Mouse (Mus musculus) liver, embryonic 14 days (tissue): Measurements from ENCODE around the gene 2200002J24Rik. TPM values are rescaled to one million over a fixed set of nuclear protein-coding genes. Genes with fewer than 3 reads are reported as not detected.

Source experiments
- polyA plus RNA-seq: library from polyadenylated mRNA; depleted of rRNA; stranded (reverse); fragments of >200 nt; gene quantifications from 2 replicates; pipeline ENCODE4 v1.2.3, GENCODE M21; 2012; rRNA removed

Gene 2200002J24Rik
- 0.09 and 0.21 TPM in 2 replicates for polyA plus RNA-seq

DNA sequence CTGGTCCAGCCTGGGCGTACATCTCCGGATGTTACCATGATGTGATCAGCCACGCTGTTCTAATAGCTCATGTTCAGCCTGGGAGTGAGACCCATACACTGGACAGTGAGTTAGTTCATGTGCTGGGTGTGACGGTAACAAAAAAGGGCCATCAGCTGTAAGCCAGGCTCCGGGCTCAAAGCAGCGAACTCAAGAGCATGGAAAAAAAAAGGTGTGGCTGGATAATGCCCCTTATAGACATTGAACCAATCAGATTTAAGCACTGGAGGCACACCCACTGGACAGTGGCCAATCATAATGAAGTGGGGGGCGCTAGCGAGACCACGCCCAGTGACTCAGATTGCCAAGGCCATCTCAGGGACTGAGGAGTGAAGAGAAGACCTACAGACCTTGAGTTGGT is at the start of gene 2200002J24Rik:
TSS of gene 2200002J24Rik (plus strand) at position 338 of the 400 bp plus-strand sequence.

DNA sequence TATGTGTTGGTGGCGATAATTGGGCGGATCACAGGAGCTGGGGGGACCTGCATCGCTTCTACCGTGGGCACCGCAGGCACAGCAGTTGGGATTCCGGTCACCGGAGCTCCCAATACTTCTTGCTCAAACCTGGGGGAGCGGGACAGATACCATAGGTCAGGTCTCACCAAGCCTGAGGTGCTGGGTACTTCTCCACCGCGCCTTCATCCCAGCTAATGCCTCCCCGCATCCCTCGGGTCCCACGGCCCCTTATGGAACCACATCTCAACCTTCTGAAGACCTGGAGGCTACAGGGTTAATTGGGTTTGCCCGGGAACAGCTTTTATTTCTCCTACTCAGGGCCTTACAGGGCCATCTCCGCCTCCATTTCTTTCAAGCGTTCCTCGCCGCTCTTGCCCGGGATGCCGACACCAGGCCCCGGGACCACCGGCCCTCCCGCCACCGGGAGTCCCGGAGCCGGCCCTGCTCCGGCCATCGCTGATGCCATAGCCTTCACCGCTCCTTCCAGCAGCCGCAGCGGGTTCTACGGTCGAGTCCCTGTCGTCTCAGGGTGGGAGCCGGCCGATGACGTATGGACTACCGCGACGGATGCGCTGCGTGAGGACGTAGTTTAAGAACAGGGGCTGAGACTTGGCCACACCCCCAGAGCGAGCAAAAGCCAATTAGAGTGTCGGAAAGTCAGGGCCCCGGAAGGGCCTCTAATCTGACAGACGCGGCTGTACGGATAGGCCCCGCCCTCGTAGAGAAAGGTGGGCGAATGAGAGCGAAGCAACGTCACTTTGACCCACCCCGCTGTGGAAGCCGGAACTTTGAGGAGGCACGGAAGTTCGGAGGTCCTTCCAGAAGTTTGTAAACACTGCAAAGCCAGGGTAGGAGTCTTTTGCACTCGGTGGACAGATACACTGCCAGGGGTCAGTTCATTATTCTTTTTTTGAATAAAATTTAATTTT is 48.9 kb upstream of the 2200002J24Rik start, which contains the start of gene Rbm42:
TSS of gene Rbm42 (minus strand) at position 727 of the 950 bp plus-strand sequence.

DNA sequence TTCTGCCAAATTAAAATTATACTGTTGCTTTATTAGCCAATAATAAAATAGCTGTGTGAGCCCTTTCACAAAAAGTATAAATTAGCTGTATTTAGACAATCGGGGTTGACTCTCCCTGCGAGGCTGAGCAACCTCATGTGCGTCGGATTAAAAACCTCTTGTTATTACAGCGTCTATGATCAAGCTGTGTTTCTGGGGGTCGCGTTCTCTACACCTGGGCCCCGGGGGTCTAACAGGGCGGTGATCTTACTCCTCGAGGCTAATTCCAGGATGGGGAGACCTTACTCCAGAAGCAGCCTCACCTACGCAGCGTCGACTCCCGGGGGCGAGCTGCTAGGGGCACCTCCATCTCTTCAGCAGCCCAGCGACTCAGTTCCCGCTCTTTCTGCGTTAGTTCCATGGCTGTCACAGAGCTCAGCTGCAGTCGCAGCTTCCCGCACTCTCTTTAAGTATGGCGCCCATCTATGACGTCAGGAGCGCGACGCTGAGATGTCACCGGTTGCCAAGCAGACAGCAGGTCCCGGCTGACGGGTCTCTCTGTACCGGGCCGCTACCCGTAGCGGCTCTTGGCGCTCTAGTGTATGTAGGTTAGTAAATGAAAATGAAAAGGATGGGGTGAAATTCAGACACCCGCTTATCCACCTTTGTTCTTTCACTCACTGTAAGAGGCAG is 34.1 kb upstream of the 2200002J24Rik start, which contains the start of gene Haus5:
TSS of gene Haus5 (minus strand) at position 466 of the 672 bp plus-strand sequence.

DNA sequence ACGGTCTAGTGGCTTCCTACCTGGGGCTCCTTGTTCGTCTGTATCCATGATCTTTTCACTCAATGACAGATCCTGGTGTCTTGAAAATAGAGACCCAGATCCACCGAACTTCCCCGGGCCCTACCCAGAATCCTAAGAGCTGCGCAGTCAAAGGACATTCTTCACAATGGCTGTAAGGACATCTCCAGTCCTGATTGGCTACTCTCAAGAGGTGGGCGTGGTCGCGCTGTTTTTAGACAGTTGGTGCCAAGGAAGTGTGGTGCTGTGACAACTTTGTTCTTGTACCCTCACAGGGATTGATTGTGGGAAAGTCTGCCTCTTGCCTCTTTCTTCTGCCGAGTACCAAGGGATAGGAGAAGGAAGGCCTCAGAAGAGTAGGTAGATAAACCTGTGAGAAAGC is 27.2 kb upstream of the 2200002J24Rik start, which contains the start of gene Pmis2:
TSS of gene Pmis2 (minus strand) at position 126 of the 400 bp plus-strand sequence.

DNA sequence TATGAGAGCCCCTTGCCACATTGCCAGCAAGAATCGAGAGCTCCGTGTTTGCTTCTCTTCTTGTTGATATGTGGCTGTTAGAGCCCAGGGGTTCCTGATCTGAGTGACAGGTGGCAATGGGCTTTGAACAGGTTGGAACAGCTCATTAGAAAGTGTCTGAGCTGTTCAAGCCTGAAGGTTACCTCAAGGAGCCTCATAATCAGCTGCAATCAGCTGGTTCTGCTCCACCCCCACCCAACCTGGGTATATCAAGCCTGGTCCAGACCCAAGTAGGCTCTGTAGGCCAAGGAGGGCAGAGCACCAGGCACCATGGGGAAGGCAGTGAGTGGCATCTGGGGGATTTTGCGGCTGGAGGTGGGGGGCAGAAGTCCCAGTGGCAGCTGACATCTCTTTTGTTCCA is 13.2 kb downstream of the 2200002J24Rik start, which contains the start of gene Atp4a:
TSS of gene Atp4a (plus strand) at position 268 of the 400 bp plus-strand sequence.

DNA sequence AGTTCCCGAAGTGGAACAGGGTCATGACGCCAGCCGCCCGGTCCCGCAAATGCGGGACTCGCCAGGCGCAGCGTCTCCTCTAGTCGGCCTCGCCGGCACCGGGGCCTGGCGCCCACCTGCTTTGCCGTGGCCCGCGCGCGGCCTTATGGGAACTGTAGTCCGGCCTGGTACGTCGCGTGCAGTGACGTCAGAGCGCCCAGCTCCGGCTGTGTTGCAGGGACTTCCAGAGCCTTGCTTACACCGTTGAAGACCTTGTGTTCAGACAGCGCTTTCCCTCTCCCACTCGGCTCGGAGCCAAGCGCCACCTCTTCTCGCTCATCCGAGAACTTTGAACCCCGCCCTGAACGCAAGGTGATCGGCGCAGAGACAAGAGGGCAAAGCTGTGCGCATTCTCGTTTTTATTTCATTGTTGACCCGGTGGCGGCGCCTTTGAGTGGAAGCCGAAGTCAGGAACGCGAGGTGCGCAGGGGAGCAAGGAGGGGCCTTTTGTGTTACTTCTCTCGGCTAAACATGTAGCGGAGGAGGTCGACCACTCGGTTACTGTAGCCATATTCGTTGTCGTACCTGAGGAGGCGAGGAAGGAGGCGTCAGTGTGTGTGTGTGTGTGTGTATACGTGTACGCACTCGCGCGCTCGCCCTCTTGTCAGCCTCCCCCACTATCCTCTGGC is 30.8 kb downstream of the 2200002J24Rik start, which contains the start of gene Tmem147:
TSS of gene Tmem147 (minus strand) at position 145 of the 668 bp plus-strand sequence.

DNA sequence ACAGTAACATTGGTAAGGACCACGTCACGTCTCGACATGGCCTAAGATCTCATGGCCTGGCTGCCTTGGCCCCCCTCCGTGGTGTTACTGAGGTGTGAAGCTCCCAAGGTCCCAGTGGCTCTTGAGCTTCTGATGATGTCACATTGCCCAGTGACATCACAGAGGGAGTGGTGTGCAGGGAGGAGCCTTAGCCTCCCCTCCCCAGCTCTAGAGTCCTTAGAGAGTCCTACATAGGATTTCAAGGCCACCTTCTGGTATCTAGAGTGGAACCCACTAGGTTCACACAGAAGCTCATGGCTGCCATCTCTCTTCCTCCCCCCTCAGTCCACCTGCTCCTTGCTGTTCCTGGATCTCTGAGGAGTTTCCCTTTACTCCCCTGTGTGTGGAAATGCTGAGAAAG is 44.9 kb downstream of the 2200002J24Rik start, which contains the start of gene Gapdhs:
TSS of gene Gapdhs (minus strand) at position 65 of the 400 bp plus-strand sequence.

Other genes starting within 250 kb of the 2200002J24Rik start
- gene Kirrel2, start 241.2 kb upstream of the 2200002J24Rik start, polyA plus RNA-seq: 0.06 and 0.09 TPM in 2 replicates
- gene Nphs1, start 240.6 kb upstream of the 2200002J24Rik start, polyA plus RNA-seq: 0.06 and 0.07 TPM in 2 replicates
- 40.2 and 47.9 TPM in 2 replicates for gene Prodh2, start 205.3 kb upstream of the 2200002J24Rik start, polyA plus RNA-seq
- 5.9 and 7.3 TPM in 2 replicates for gene Arhgap33, start 163.9 kb upstream of the 2200002J24Rik start, polyA plus RNA-seq
- gene Hspb6, start 146.7 kb upstream of the 2200002J24Rik start, polyA plus RNA-seq: 3.4 and 3.7 TPM in 2 replicates
- gene Proser3, start 146.6 kb upstream of the 2200002J24Rik start, polyA plus RNA-seq: 5.0 and 6.7 TPM in 2 replicates
- gene Lin37, start 139.1 kb upstream of the 2200002J24Rik start, polyA plus RNA-seq: 14.5 and 16.8 TPM in 2 replicates
- gene U2af1l4, start 135.6 kb upstream of the 2200002J24Rik start, polyA plus RNA-seq: 30.3 and 31.5 TPM in 2 replicates
- 1.0 and 1.8 TPM in 2 replicates for gene Gm49396, start 135.6 kb upstream of the 2200002J24Rik start, polyA plus RNA-seq
- gene Psenen, start 135.3 kb upstream of the 2200002J24Rik start, polyA plus RNA-seq: 52.6 and 62.2 TPM in 2 replicates
- 1.6 and 1.8 TPM in 2 replicates for gene Igflr1, start 133.5 kb upstream of the 2200002J24Rik start, polyA plus RNA-seq
- 9.7 and 11.2 TPM in 2 replicates for gene Kmt2b, start 110.2 kb upstream of the 2200002J24Rik start, polyA plus RNA-seq
- gene Zbtb32, start 100.0 kb upstream of the 2200002J24Rik start, polyA plus RNA-seq: 0.03 and 0.09 TPM in 2 replicates
- 0.21 and 0.71 TPM in 2 replicates for gene Upk1a, start 86.1 kb upstream of the 2200002J24Rik start, polyA plus RNA-seq
- gene Cox6b1, start 72.8 kb upstream of the 2200002J24Rik start, polyA plus RNA-seq: 430 and 478 TPM in 2 replicates
- 0.03 TPM in 1 of 2 replicates, not detected in the other for gene Etv2, start 63.1 kb upstream of the 2200002J24Rik start, polyA plus RNA-seq
- 21.9 and 25.1 TPM in 2 replicates for gene Rbm42, start 48.6 kb upstream of the 2200002J24Rik start, polyA plus RNA-seq
- gene Haus5, start 33.9 kb upstream of the 2200002J24Rik start, polyA plus RNA-seq: 24.1 and 28.2 TPM in 2 replicates
- not detected in 2 replicates for gene Pmis2, start 27.3 kb upstream of the 2200002J24Rik start, polyA plus RNA-seq
- 0.74 and 0.90 TPM in 2 replicates for gene Atp4a, start 13.3 kb downstream of the 2200002J24Rik start, polyA plus RNA-seq
- gene Tmem147, start 30.6 kb downstream of the 2200002J24Rik start, polyA plus RNA-seq: 56.5 and 63.8 TPM in 2 replicates
- not detected in 2 replicates for gene Gapdhs, start 44.8 kb downstream of the 2200002J24Rik start, polyA plus RNA-seq
- gene Sbsn, start 52.5 kb downstream of the 2200002J24Rik start, polyA plus RNA-seq: 0.61 and 0.74 TPM in 2 replicates
- 0.16 and 0.25 TPM in 2 replicates for gene Dmkn, start 64.8 kb downstream of the 2200002J24Rik start, polyA plus RNA-seq
- gene Krtdap, start 89.0 kb downstream of the 2200002J24Rik start, polyA plus RNA-seq: 0.20 TPM in 1 of 2 replicates, not detected in the other
- gene Ffar2, start 124.8 kb downstream of the 2200002J24Rik start, polyA plus RNA-seq: 0.31 and 0.33 TPM in 2 replicates
- gene Ffar3, start 157.3 kb downstream of the 2200002J24Rik start, polyA plus RNA-seq: not detected in 2 replicates
- not detected in 2 replicates for gene Ffar1, start 162.6 kb downstream of the 2200002J24Rik start, polyA plus RNA-seq
- gene Cd22, start 181.4 kb downstream of the 2200002J24Rik start, polyA plus RNA-seq: 0.23 and 0.37 TPM in 2 replicates
- 0.17 and 0.22 TPM in 2 replicates for gene Mag, start 215.9 kb downstream of the 2200002J24Rik start, polyA plus RNA-seq
- gene Hamp2, start 225.8 kb downstream of the 2200002J24Rik start, polyA plus RNA-seq: not detected in 2 replicates
- gene Hamp, start 245.1 kb downstream of the 2200002J24Rik start, polyA plus RNA-seq: 11.4 and 20.4 TPM in 2 replicates